8 mouse cellular contexts compared by ENCODE assay signal in genomic region chr16:18459955-18460370, GRCm38 (mm10). TPM values are rescaled to one million over a fixed set of nuclear protein-coding genes. Genes with fewer than 3 reads are reported as not detected.
A peak's percentile ranks its signal among the peaks of the same experiment; 100 is the strongest.
DNase-seq lines count a peak whose midpoint lies in the region; ATAC-seq lines count a peak whose summit lies in the region.

No protein-coding gene starts in this region.

- no peaks in the 10 kb centered on the region for H3K9me3 ChIP-seq in embryonic facial prominence, embryonic 10.5 days
- H3K9me3 ChIP-seq in liver, embryonic 12.5 days (replicated peaks) = no peaks in the 10 kb centered on the region

- H3K4me3 ChIP-seq in embryonic facial prominence, embryonic 10.5 days = peak overlapping the region; percentile 39
- no peak overlapping the region for H3K4me3 ChIP-seq in liver, embryonic 12.5 days

- H3K36me3 ChIP-seq in embryonic facial prominence, embryonic 10.5 days (replicated peaks) = peaks cover 24% of the 10 kb centered on the region
- H3K36me3 ChIP-seq in liver, embryonic 12.5 days = peaks cover 99% of the 10 kb centered on the region

- peak; percentile 85 for ATAC-seq in liver, embryonic 12.5 days
- ATAC-seq in monocyte, adult 5-6 weeks (replicated peaks; ENCODE audit: insufficient number of reproducible peaks, low FRiP score, low TSS enrichment, poor library complexity, severe bottlenecking) = no peak

- intact Hi-C loops in heart, postnatal 14 days (cut with DNase I) = no loop called here

- H3K27ac ChIP-seq in embryonic facial prominence, embryonic 10.5 days (replicated peaks) = peak overlapping the region; percentile 77
- H3K27ac ChIP-seq in liver, embryonic 12.5 days = peak overlapping the region; percentile 63

- 1% methylated on average over 11 of the region's 11 CpGs for WGBS in embryonic facial prominence, embryonic 10.5 days
- 3% methylated on average over 11 of the region's 11 CpGs for WGBS in liver, embryonic 12.5 days (ENCODE audit: insufficient replicate concordance)

- DNase-seq in right cerebral cortex, adult 2 months (ENCODE audit: low spot score in 2 of 2) = peak; percentile 36 to 43
- DNase-seq in right cerebral cortex, postnatal 25 days = no peak
- peak; percentile 75 for DNase-seq in embryonic facial prominence, embryonic 10.5 days (ENCODE audit: low spot score)
- peak; percentile 37 to 40 for DNase-seq in heart, postnatal 14 days
- peak; percentile 27 to 43 for DNase-seq in natural killer cell, adult 2 months (ENCODE audit: low spot score in 2 of 2)
- DNase-seq in cerebellum, adult 9-10 months = no peak

- H3K4me2 ChIP-seq in liver, embryonic 12.5 days = peak overlapping the region; percentile 39

- H3K27me3 ChIP-seq in embryonic facial prominence, embryonic 10.5 days (replicated peaks; ENCODE audit: low read depth, poor library complexity, severe bottlenecking) = peaks cover 61% of the 10 kb centered on the region
- no peaks in the 10 kb centered on the region for H3K27me3 ChIP-seq in liver, embryonic 12.5 days (replicated peaks)

- peaks cover 66% of the 10 kb centered on the region for H3K4me1 ChIP-seq in embryonic facial prominence, embryonic 10.5 days
- H3K4me1 ChIP-seq in liver, embryonic 12.5 days = peaks cover 56% of the 10 kb centered on the region

- H3K9ac ChIP-seq in liver, embryonic 12.5 days = peak overlapping the region; percentile 18; the same call in 1 of the 2 replicates

RNA-seq across cellular contexts. Expression of gene Comt, which starts 33.3 kb away (rescaled TPM):
- polyA plus RNA-seq in embryonic facial prominence, embryonic 10.5 days (2016; fragmentation: Nextera tagmentation; extraction: Ambion mirVana) = 56.2 and 58.4 TPM in 2 replicates
- total RNA-seq in heart, postnatal 14 days (2021) = 100 to 1,000 TPM; 119 to 127 TPM
- polyA plus RNA-seq in liver, embryonic 12.5 days (2016; fragmentation: Nextera tagmentation; extraction: Ambion mirVana) = 113 and 120 TPM in 2 replicates
- total RNA-seq in monocyte, adult 5-6 weeks (2017) = 11.3 to 19.0 TPM (median 15.8 TPM) in 3 replicates

RNA-seq across cellular contexts. Expression of gene Txnrd2, which starts 33.8 kb away (rescaled TPM):
- 27.9 and 32.3 TPM in 2 replicates for polyA plus RNA-seq in embryonic facial prominence, embryonic 10.5 days (2016; fragmentation: Nextera tagmentation; extraction: Ambion mirVana)
- total RNA-seq in heart, postnatal 14 days (2021) = 10 to 100 TPM; 29.9 to 34.6 TPM
- polyA plus RNA-seq in liver, embryonic 12.5 days (2016; fragmentation: Nextera tagmentation; extraction: Ambion mirVana) = 106 and 107 TPM in 2 replicates
- total RNA-seq in monocyte, adult 5-6 weeks (2017) = 9.3 to 21.9 TPM (median 18.1 TPM) in 3 replicates

RNA-seq across cellular contexts. Expression of gene Gnb1l, which starts 38.5 kb away (rescaled TPM):
- 17.9 and 19.1 TPM in 2 replicates for polyA plus RNA-seq in embryonic facial prominence, embryonic 10.5 days (2016; fragmentation: Nextera tagmentation; extraction: Ambion mirVana)
- 1 to 10 TPM; 4.5 to 6.4 TPM for total RNA-seq in heart, postnatal 14 days (2021)
- 14.0 and 15.0 TPM in 2 replicates for polyA plus RNA-seq in liver, embryonic 12.5 days (2016; fragmentation: Nextera tagmentation; extraction: Ambion mirVana)
- total RNA-seq in monocyte, adult 5-6 weeks (2017) = 0.85 to 1.4 TPM (median 1.2 TPM) in 3 replicates

RNA-seq across cellular contexts. Expression of gene Rtl10, which starts 38.7 kb away (rescaled TPM):
- polyA plus RNA-seq in embryonic facial prominence, embryonic 10.5 days (2016; fragmentation: Nextera tagmentation; extraction: Ambion mirVana) = 3.8 and 4.1 TPM in 2 replicates
- 1 to 10 TPM; 2.5 to 4.3 TPM for total RNA-seq in heart, postnatal 14 days (2021)
- polyA plus RNA-seq in liver, embryonic 12.5 days (2016; fragmentation: Nextera tagmentation; extraction: Ambion mirVana) = 1.3 and 1.7 TPM in 2 replicates
- total RNA-seq in monocyte, adult 5-6 weeks (2017) = 2.0 TPM in 1 of 3 replicates, not detected in the others

Comparison
In these comparisons a context has a peak if more than half of its experiments do, and no peak if none do; other contexts are left out.
1. DNase-seq: peak in right cerebral cortex, adult 2 months (2 of 2), embryonic facial prominence, embryonic 10.5 days (single experiment), heart, postnatal 14 days (2 of 2) and natural killer cell, adult 2 months (2 of 2); none in right cerebral cortex, postnatal 25 days (single experiment) and cerebellum, adult 9-10 months (single experiment).